Mouse (Mus musculus): ENCODE results near the gene Mboat2.

DNA sequence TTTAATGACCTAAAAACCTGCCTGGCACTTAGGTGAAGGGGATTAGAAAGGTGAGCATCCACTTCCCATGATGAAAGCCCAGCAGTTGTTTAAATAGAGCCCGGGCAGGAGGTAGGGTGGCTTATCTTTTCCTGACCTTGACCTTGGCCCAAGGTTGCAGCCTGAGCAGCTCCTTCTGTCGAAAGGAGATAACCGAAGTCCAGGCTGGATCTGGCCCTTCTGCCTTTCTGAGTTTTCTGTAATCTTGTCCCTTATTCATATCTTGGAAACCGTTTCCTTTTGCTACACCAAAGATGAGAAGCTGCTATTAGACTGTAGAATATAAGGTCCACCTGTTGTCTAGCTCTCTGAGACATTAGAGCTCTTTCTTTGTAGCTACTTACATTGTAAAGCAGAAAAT, 61.9 kb downstream of the Mboat2 start:
- TF ChIP-seq POLR2A (IDR thresholded peaks at IDR 0.05; ENCODE audit: insufficient read depth, low read depth, low read length) = no peak
- no peak for TF ChIP-seq CTCF (IDR thresholded peaks at IDR 0.05)
- no peak for TF ChIP-seq EP300 (IDR thresholded peaks at IDR 0.05; ENCODE audit: insufficient read depth, low read depth, low read length)
